Comparison of ENCODE assay signal across 16 mouse cellular contexts in genomic region chr4:46872750-46873149, GRCm38 (mm10).
"Had no signal": no experiment of that assay in that cellular context is flagged by ENCODE, and none has a peak within 500 bp of the region (broad histone marks: within the 10 kb centered on the region; RNA-seq: fewer than 3 reads in every experiment).

No protein-coding gene starts in this region.

- H3K9me3 ChIP-seq: kidney, embryonic 15.5 days; limb, embryonic 10.5 days; liver, embryonic 15.5 days; midbrain, embryonic 13.5 days had no signal

- H3K36me3 ChIP-seq: kidney, embryonic 15.5 days; limb, embryonic 10.5 days; liver, embryonic 15.5 days; midbrain, embryonic 13.5 days had no signal

- DNase-seq: kidney, adult 2 months; kidney, postnatal 14 days; layer of hippocampus, adult 9-11 months; layer of hippocampus, postnatal 36 days; lung, adult 2 months; lung, postnatal 36 days; thymus, adult 18-20 months; thymus, postnatal 14 days had no signal

- ATAC-seq: intestine, embryonic 16.5 days; lung, postnatal 0 days; midbrain, embryonic 13.5 days had no signal

- H3K27ac ChIP-seq: kidney, embryonic 15.5 days; limb, embryonic 10.5 days; liver, embryonic 15.5 days; midbrain, embryonic 13.5 days; stomach, postnatal 0 days had no signal

- H3K4me3 ChIP-seq: kidney, embryonic 15.5 days; limb, embryonic 10.5 days; liver, embryonic 15.5 days; midbrain, embryonic 13.5 days had no signal

- H3K9ac ChIP-seq: kidney, embryonic 15.5 days; liver, embryonic 15.5 days; midbrain, embryonic 13.5 days had no signal

- H3K4me2 ChIP-seq: kidney, embryonic 15.5 days; liver, embryonic 11.5 days; liver, embryonic 15.5 days; midbrain, embryonic 13.5 days had no signal
